Mouse (Mus musculus): ENCODE measurements around the gene Rgs13.

DNA sequence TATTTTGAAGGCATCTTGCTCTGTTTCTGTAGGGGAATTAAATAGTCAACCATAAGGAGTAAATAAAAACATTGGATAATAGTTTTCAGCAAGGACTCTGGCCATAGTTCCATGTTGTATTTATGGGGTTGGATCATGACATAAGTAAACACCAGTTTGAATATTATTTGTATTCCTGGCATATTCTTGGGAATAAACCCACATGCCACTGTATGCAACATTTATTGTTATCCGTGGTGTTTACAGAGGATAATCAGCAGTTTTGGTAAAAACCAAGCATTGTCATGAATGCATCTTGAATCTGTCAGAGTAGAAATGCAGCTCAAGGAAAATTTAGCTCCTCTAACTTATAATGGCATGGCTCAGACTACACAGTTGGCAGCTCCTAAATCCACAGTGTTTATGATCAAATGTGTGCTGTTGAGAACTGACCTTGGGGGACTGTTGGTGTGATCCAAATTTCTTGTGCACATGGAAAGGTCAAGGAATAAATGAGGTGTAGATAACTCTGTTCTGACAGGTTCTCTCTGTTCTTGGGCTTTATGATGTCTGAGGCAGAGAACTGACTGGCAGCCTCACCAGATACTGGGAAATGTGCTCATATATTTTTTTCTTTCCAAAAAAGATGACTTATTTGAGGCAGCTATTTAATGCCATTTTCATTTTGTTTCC lies 78.4 kb downstream of the Rgs13 start:
- TF ChIP-seq POLR2A (IDR thresholded peaks at IDR 0.05; ENCODE audit: insufficient read depth, low read depth, low read length) (no peak), CTCF (IDR thresholded peaks at IDR 0.05; ENCODE audit: insufficient read depth, low read depth, low read length) (no peak)
